Mouse (Mus musculus) MEL (cell line): Measurements from ENCODE around the gene Ifit3b. TPM values are rescaled to one million over a fixed set of nuclear protein-coding genes. Genes with fewer than 3 reads are reported as not detected.

Experiments used
- DNase-seq: peaks from one replicate; pipeline ENCODE4 v3.0.0; 2011; ENCODE audit warnings: low read depth, low spot score
- H3K27ac ChIP-seq: 2 replicates; pipeline ENCODE4 v1.5.1; 2012; ENCODE audit warnings: low read depth, mild to moderate bottlenecking, control low read depth, low read length, moderate library complexity; ENCODE audit not compliant: control insufficient read depth
- H3K27me3 ChIP-seq, 2 experiments: fragments of 150-350 bp in 1 of 2; sonication (generic) in 1 of 2; 2 replicates each; pipeline ENCODE4 v1.6.1; 2012; ENCODE audit warnings: low read length in 2 of 2, mild to moderate bottlenecking in 2 of 2, improper control_type of control experiment in 1 of 2, moderate library complexity in 1 of 2; ENCODE audit not compliant: insufficient read depth in 2 of 2, control insufficient read depth in 1 of 2
- H3K36me3 ChIP-seq, 2 experiments: 2 replicates each; pipeline ENCODE4 v1.6.1; 2012 to 2014; ENCODE audit warnings: low read length in 2 of 2, improper control_type of control experiment in 1 of 2, inconsistent platforms in 1 of 2, mild to moderate bottlenecking in 1 of 2; ENCODE audit not compliant: insufficient read depth in 2 of 2, control insufficient read depth in 1 of 2
- H3K4me1 ChIP-seq, 2 experiments: fragments of 150-350 bp in 1 of 2; sonication (generic) in 1 of 2; 2 replicates each; pipeline ENCODE4 v1.6.1; 2012; ENCODE audit warnings: low read length in 2 of 2, improper control_type of control experiment in 1 of 2, mild to moderate bottlenecking in 1 of 2; ENCODE audit not compliant: insufficient read depth in 2 of 2, control insufficient read depth in 1 of 2
- H3K4me3 ChIP-seq, 2 experiments: fragments of 150-350 bp in 1 of 2; sonication (generic) in 1 of 2; 2 replicates each; pipeline ENCODE4 v1.5.1; 2012; ENCODE audit warnings: low read depth in 2 of 2, low read length in 2 of 2, mild to moderate bottlenecking in 2 of 2, moderate library complexity in 2 of 2, control low read depth in 1 of 2, improper control_type of control experiment in 1 of 2; ENCODE audit not compliant: control insufficient read depth in 1 of 2, insufficient read depth in 1 of 2
- H3K79me2 ChIP-seq: 2 replicates; pipeline ENCODE4 v1.6.1; 2012; ENCODE audit warnings: mild to moderate bottlenecking, low read length, moderate library complexity; ENCODE audit not compliant: control insufficient read depth, poor library complexity, insufficient read depth
- H3K9ac ChIP-seq: 2 replicates; pipeline ENCODE4 v1.6.1; 2012; ENCODE audit warnings: low read depth, mild to moderate bottlenecking, control low read depth, low read length, moderate library complexity; ENCODE audit not compliant: control insufficient read depth, poor library complexity, severe bottlenecking
- H3K9me3 ChIP-seq: fragments of 150-350 bp; sonication (generic); replicated peaks from 2 replicates; pipeline ENCODE4 v1.6.1; 2012; ENCODE audit warnings: mild to moderate bottlenecking, low read length, improper control_type of control experiment, moderate library complexity; ENCODE audit not compliant: insufficient read depth
- BHLHE40 ChIP-seq: IDR thresholded peaks from 2 replicates; pipeline ENCODE4 v1.6.1; 2012; ENCODE audit warnings: low read depth, mild to moderate bottlenecking, inconsistent platforms, low read length, improper control_type of control experiment, borderline replicate concordance
- CHD1 ChIP-seq: IDR thresholded peaks from 2 replicates; pipeline ENCODE4 v1.6.1; 2012; ENCODE audit warnings: low read depth, mild to moderate bottlenecking, inconsistent platforms, low read length, improper control_type of control experiment
- CHD2 ChIP-seq: IDR thresholded peaks from 2 replicates; pipeline ENCODE4 v1.6.1; 2011; ENCODE audit warnings: low read length, improper control_type of control experiment
- CTCF ChIP-seq, 3 experiments: IDR thresholded peaks in 2 of 3; conservative IDR thresholded peaks in 1 of 3; 2 replicates each; pipeline ENCODE4 v1.5.1; 2011 to 2012; ENCODE audit warnings: low read length in 3 of 3, low read depth in 2 of 3, mild to moderate bottlenecking in 2 of 3, improper control_type of control experiment in 1 of 3, inconsistent platforms in 1 of 3, mixed read lengths in 1 of 3, moderate library complexity in 1 of 3; ENCODE audit not compliant: control insufficient read depth in 1 of 3, insufficient read depth in 1 of 3, poor library complexity in 1 of 3, severe bottlenecking in 1 of 3
- E2F4 ChIP-seq: IDR thresholded peaks from 2 replicates; pipeline ENCODE4 v1.6.1; 2011; ENCODE audit warnings: low read depth, low read length, improper control_type of control experiment, borderline replicate concordance
- ELF1 ChIP-seq: IDR thresholded peaks from 2 replicates; pipeline ENCODE4 v1.6.1; 2014; ENCODE audit warnings: low read depth, mild to moderate bottlenecking, inconsistent platforms, low read length, improper control_type of control experiment, moderate library complexity
- ETS1 ChIP-seq: IDR thresholded peaks from 2 replicates; pipeline ENCODE4 v1.6.1; 2012; ENCODE audit warnings: low read depth, mild to moderate bottlenecking, inconsistent platforms, low read length, improper control_type of control experiment, moderate library complexity
- GABPA ChIP-seq: IDR thresholded peaks from 2 replicates; pipeline ENCODE4 v1.6.1; 2012; ENCODE audit warnings: low read depth, mild to moderate bottlenecking, inconsistent platforms, low read length, improper control_type of control experiment, moderate library complexity
- GATA1 ChIP-seq: IDR thresholded peaks from 2 replicates; pipeline ENCODE4 v1.6.1; 2011; ENCODE audit warnings: low read depth, low read length, improper control_type of control experiment
- JUND ChIP-seq: IDR thresholded peaks from 2 replicates; pipeline ENCODE4 v1.6.1; 2011; ENCODE audit warnings: low read depth, mild to moderate bottlenecking, improper control_type of control experiment, low read length
- KAT2A ChIP-seq: conservative IDR thresholded peaks from 2 replicates; pipeline ENCODE4 v1.6.1; 2012; ENCODE audit warnings: low read depth, low read length, improper control_type of control experiment, inconsistent platforms
- MEF2A ChIP-seq: IDR thresholded peaks from 2 replicates; pipeline ENCODE4 v1.6.1; 2014; ENCODE audit warnings: low read depth, mild to moderate bottlenecking, inconsistent platforms, low read length, improper control_type of control experiment; ENCODE audit not compliant: poor library complexity, insufficient replicate concordance, severe bottlenecking; ENCODE audit errors: extremely low read depth
- MYC ChIP-seq: IDR thresholded peaks from 2 replicates; pipeline ENCODE4 v1.6.1; 2011; ENCODE audit warnings: low read depth, mild to moderate bottlenecking, low read length, improper control_type of control experiment, moderate library complexity
- NRF1 ChIP-seq: IDR thresholded peaks from 2 replicates; pipeline ENCODE4 v1.6.1; 2014; ENCODE audit warnings: low read depth, mild to moderate bottlenecking, inconsistent platforms, low read length, improper control_type of control experiment, moderate library complexity; ENCODE audit not compliant: poor library complexity, insufficient read depth, severe bottlenecking
- POLR2A ChIP-seq, 2 experiments: IDR thresholded peaks; 2 replicates each; pipeline ENCODE4 v1.6.1; 2011 to 2012; ENCODE audit warnings: low read length in 2 of 2, mild to moderate bottlenecking in 2 of 2, control low read depth in 1 of 2, improper control_type of control experiment in 1 of 2, low read depth in 1 of 2, moderate library complexity in 1 of 2; ENCODE audit not compliant: control insufficient read depth in 1 of 2, insufficient read depth in 1 of 2, poor library complexity in 1 of 2
- POLR2AphosphoS5 ChIP-seq: IDR thresholded peaks from 2 replicates; pipeline ENCODE4 v1.6.1; 2012; ENCODE audit warnings: low read depth, borderline replicate concordance, mild to moderate bottlenecking, inconsistent platforms, low read length, moderate library complexity, mixed read lengths
- RAD21 ChIP-seq: IDR thresholded peaks from 2 replicates; pipeline ENCODE4 v1.6.1; 2011; ENCODE audit warnings: mild to moderate bottlenecking, low read depth, low read length, improper control_type of control experiment
- RCOR1 ChIP-seq: IDR thresholded peaks from 2 replicates; pipeline ENCODE4 v1.6.1; 2012; ENCODE audit warnings: low read depth, mild to moderate bottlenecking, inconsistent platforms, low read length, improper control_type of control experiment
- SMC3 ChIP-seq: IDR thresholded peaks from 2 replicates; pipeline ENCODE4 v1.6.1; 2011; ENCODE audit warnings: low read depth, low read length, improper control_type of control experiment
- TAL1 ChIP-seq: IDR thresholded peaks from 2 replicates; pipeline ENCODE4 v1.6.1; 2012; ENCODE audit warnings: mild to moderate bottlenecking, inconsistent platforms, low read length, moderate library complexity, mixed read lengths
- USF1 ChIP-seq: IDR thresholded peaks from 2 replicates; pipeline ENCODE4 v1.6.1; 2014; ENCODE audit warnings: low read depth, mild to moderate bottlenecking, inconsistent platforms, low read length, improper control_type of control experiment, moderate library complexity
- ZNF384 ChIP-seq: IDR thresholded peaks from 2 replicates; pipeline ENCODE4 v1.6.1; 2012; ENCODE audit warnings: low read depth, mild to moderate bottlenecking, inconsistent platforms, low read length, improper control_type of control experiment
- polyA plus RNA-seq, 2 experiments: library from polyadenylated mRNA; stranded (reverse) in 1 of 2; unstranded in 1 of 2; fragments of >175 nt in 1 of 2; fragments of >200 nt in 1 of 2; gene quantifications; 2 replicates each; pipeline versions ENCODE4 v1.2.1 to v1.2.4; 2012; ENCODE audit warnings: low replicate concordance in 2 of 2, low read depth in 1 of 2; ENCODE audit not compliant: insufficient read length in 2 of 2, insufficient read depth in 1 of 2, missing spikeins in 1 of 2
- total RNA-seq: library from RNA; depleted of rRNA; stranded (reverse); fragments of 300-350 nt; gene quantifications from 2 replicates; pipeline ENCODE4 v1.2.3, GENCODE M21; 2012; rRNA removed

Gene Ifit3b
- total and polyA plus RNA-seq, 3 experiments = not detected

DNA sequence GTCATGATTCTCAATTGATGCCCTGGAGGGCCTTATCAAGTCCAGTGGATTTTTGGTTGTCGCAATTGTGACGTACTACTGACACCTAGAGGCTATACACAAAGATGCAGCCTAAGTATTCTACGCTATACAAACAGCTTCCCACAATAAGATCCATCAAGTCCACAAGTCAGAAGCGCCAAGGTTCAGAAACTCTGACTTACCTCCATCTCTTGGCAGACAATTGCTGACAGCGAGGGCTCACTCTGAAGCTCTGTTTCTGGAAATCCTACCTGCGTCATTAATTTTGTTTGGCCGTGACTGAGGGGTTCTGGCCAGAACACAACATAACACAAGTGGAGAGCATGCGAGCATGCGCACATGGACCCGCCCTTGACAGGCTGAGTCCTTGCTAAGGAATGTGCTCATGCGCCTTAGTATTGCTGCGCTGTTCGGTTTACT lies 54.3 kb downstream of the Ifit3b start (continued):
- TF ChIP-seq MEF2A (no peak), GATA1 (peak; percentile 80), BHLHE40 (no peak), ELF1 (no peak), CTCF (IDR thresholded peaks at IDR 0.05 in 2 of 3, conservative IDR thresholded peaks at IDR 0.05 in 1 of 3; ENCODE audit: control insufficient read depth in 1 of 3, insufficient read depth in 1 of 3, low read depth in 2 of 3, low read length in 3 of 3, poor library complexity in 1 of 3, severe bottlenecking in 1 of 3) (peak; percentile 42 to 96 (median 70)), NRF1 (peak; percentile 61), GABPA (no peak), USF1 (no peak), POLR2AphosphoS5 (no peak)

DNA sequence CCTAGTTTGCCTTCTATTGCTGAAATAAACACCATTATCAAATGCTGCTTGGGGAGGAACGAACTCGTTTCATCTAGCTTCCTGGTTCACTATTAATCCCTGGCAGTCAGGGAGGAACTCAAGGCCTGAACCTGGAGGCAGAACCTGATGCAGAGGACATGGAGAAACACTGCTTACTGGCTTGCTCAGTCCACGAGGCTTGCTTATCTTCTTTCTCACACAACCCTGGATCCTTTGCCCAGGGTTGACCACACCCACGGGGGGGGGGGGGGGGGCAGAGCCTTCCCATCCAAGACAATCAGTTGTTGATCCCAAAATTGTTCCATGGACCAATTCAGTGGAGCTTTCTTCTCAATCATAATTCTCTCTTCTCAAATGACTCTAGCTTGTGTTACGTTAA lies 55.0 kb downstream of the Ifit3b start:
- H3K9me3 ChIP-seq = no peaks in the 10 kb centered on the region
- H3K27ac ChIP-seq = no peak overlapping the region
- H3K79me2 ChIP-seq = no peaks in the 10 kb centered on the region
- peak; percentile 28 for DNase-seq
- peaks cover 1 to 2% of the 10 kb centered on the region in 2 experiments; a peak in 2 of 4 replicates for H3K27me3 ChIP-seq
- no peak overlapping the region for H3K9ac ChIP-seq
- H3K4me1 ChIP-seq = no peaks in the 10 kb centered on the region
- no peaks in the 10 kb centered on the region for H3K36me3 ChIP-seq
- H3K4me3 ChIP-seq = no peak overlapping the region
- TF ChIP-seq CHD1 = no peak
- TF ChIP-seq USF1 = no peak
- TF ChIP-seq ZNF384 = no peak
- TF ChIP-seq JUND = no peak
- TF ChIP-seq CTCF (IDR thresholded peaks at IDR 0.05 in 2 of 3, conservative IDR thresholded peaks at IDR 0.05 in 1 of 3; ENCODE audit: control insufficient read depth in 1 of 3, insufficient read depth in 1 of 3, low read depth in 2 of 3, low read length in 3 of 3, poor library complexity in 1 of 3, severe bottlenecking in 1 of 3) = no peak
- no peak for TF ChIP-seq E2F4
- no peak for TF ChIP-seq KAT2A
- no peak for TF ChIP-seq BHLHE40
- TF ChIP-seq TAL1 = no peak
- TF ChIP-seq MYC = no peak
- no peak for TF ChIP-seq ETS1
- no peak for TF ChIP-seq RAD21
- no peak for TF ChIP-seq ELF1
- TF ChIP-seq POLR2A (IDR thresholded peaks at IDR 0.05; ENCODE audit: control insufficient read depth in 1 of 2, insufficient read depth in 1 of 2, low read depth in 1 of 2, low read length in 2 of 2, poor library complexity in 1 of 2) = no peak
- TF ChIP-seq CHD2 = no peak
- TF ChIP-seq MEF2A = no peak
- no peak for TF ChIP-seq SMC3
- no peak for TF ChIP-seq RCOR1

Other genes starting within 250 kb of the Ifit3b start
- gene Ch25h, start 132.8 kb upstream of the Ifit3b start, total RNA-seq = not detected in 2 replicates
- not detected for gene Ch25h, start 132.8 kb upstream of the Ifit3b start, polyA plus RNA-seq
- gene Lipa, start 80.5 kb upstream of the Ifit3b start, total RNA-seq = 7.6 and 8.0 TPM in 2 replicates
- 10 to 100 TPM in 1 of 2 experiments, not detected in 1; 13.8 TPM for gene Lipa, start 80.5 kb upstream of the Ifit3b start, polyA plus RNA-seq
- gene Ifit2, start 57.3 kb upstream of the Ifit3b start, total RNA-seq = 0.65 and 0.69 TPM in 2 replicates
- 1 to 10 TPM in 1 of 2 experiments, not detected in 1; 2.7 TPM for gene Ifit2, start 57.3 kb upstream of the Ifit3b start, polyA plus RNA-seq
- not detected in 2 replicates for gene Ifit3, start 24.4 kb upstream of the Ifit3b start, total RNA-seq
- gene Ifit3, start 24.4 kb upstream of the Ifit3b start, polyA plus RNA-seq = under 1 TPM in 1 of 2 experiments, not detected in 1; 0.10 TPM
- 0.10 TPM in 1 of 2 replicates, not detected in the other for gene Ifit1bl1, start 6.0 kb upstream of the Ifit3b start, total RNA-seq
- gene Ifit1bl1, start 6.0 kb upstream of the Ifit3b start, polyA plus RNA-seq = under 1 TPM in 1 of 2 experiments, not detected in 1; 0.08 TPM
- gene Ifit1bl2, start 32.8 kb downstream of the Ifit3b start, total RNA-seq = not detected in 2 replicates
- gene Ifit1bl2, start 32.8 kb downstream of the Ifit3b start, polyA plus RNA-seq = not detected
- gene Ifit1, start 32.9 kb downstream of the Ifit3b start, total RNA-seq = 0.12 TPM in 1 of 2 replicates, not detected in the other
- under 1 TPM in 1 of 2 experiments, not detected in 1; 0.31 TPM for gene Ifit1, start 32.9 kb downstream of the Ifit3b start, polyA plus RNA-seq
- not detected in 2 replicates for gene Slc16a12, start 139.3 kb downstream of the Ifit3b start, total RNA-seq
- gene Slc16a12, start 139.3 kb downstream of the Ifit3b start, polyA plus RNA-seq = under 1 TPM in 1 of 2 experiments, not detected in 1; 0.06 TPM